Mouse (Mus musculus) lung, postnatal 0 days (tissue): ENCODE measurements at regions not wholly inside any gene's neighbourhood (a gene's known extent, or its start where the extent isn't known, plus 50 kb on each side); places are given as distances from the start of the nearest gene placed in this dataset.

Experiments used
- CTCF ChIP-seq: IDR thresholded peaks from 2 replicates; pipeline ENCODE4 v1.5.1; 2016; ENCODE audit warnings: antibody characterized with exemption, mild to moderate bottlenecking
- EP300 ChIP-seq: IDR thresholded peaks from 2 replicates; pipeline ENCODE4 v1.6.1; 2016; ENCODE audit warnings: antibody characterized with exemption, mild to moderate bottlenecking, control low read depth

DNA sequence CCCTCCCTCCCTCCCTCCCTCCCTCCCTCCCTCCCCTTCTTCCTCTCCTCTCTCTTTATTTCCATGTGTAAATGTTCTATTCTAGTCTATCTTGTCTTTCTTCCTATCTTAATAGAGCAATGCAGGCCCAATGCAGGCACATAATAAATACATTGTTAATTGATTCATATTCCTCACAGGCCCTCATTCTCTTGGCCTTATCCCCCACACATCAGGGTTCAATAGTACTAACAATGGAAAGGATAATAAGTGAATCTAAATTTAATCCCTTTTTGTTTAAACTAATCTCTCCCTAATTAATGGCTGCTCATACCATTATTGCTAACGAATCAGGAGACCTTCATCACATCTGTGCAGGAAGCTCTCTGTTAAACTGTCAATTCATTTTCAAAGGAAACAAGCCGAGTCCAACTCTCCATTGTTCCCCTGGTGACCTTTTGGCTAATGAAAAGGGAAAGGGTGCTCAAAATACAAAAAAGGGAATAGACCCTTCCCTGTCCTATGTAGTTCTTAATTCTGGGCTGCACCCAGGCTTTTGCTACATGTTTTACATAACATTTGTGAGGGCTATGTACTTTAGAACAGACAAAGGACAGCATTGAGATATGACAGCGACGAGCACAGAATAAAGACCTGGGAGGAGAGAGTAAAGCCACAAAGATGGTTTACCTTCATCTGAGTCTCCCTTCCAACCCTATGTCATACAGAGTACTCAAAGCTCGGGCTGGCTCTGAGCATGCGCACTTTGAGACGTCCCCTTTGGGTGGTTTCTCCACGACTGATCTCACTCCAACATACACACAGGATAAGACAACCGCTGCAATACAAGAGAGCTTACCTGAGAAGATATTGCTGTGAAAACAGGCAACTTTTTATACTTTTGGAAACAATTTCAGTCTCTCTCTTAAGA, 370.3 kb upstream of the Frg1 start:
- no peak for TF ChIP-seq CTCF
- TF ChIP-seq EP300, result no peak
